Mouse (Mus musculus) cerebellum, adult 2 months (tissue): ENCODE data around the gene Pcmt1.

Source experiments
- CTCF ChIP-seq: fragments of 200-500 bp; IDR thresholded peaks from 2 replicates; pipeline ENCODE4 v1.5.1; 2011; ENCODE audit warnings: low read depth, mild to moderate bottlenecking, control low read depth, low read length, moderate library complexity, borderline replicate concordance; ENCODE audit not compliant: insufficient read depth
- POLR2A ChIP-seq: fragments of 200-500 bp; IDR thresholded peaks from 2 replicates; pipeline ENCODE4 v1.6.1; 2011; ENCODE audit warnings: low read length, control low read depth, borderline replicate concordance; ENCODE audit not compliant: insufficient read depth

DNA sequence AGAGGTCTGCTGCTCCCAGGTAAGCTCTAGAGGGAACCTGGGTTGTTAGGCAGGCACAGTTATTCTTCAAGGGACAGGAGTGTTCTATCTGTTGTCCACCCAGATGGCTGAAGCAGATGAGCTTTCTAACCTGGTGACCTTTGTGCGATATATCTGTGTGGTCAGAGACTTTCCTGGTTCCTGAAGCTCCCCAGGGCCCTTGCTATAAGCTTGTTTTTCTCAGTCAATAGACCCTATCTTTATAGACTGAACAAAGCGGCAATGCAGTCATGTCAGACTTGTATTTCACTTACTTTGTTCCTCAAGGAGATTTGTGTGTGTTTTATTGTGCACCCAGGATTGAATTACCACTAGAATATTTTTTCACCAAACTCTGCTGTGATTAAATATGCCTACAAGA is 29.9 kb downstream of the Pcmt1 start:
- TF ChIP-seq CTCF (no peak), POLR2A (no peak)
